ENCODE assay signal across 29 mouse cellular contexts in genomic region chr7:127662926-127663325, GRCm38 (mm10). TPM values are rescaled to one million over a fixed set of nuclear protein-coding genes. Genes with fewer than 3 reads are reported as not detected.
A peak's percentile ranks its signal among the peaks of the same experiment; 100 is the strongest.
DNase-seq lines count a peak whose midpoint lies in the region; ATAC-seq lines count a peak whose summit lies in the region.
"Had no signal": no experiment of that assay in that cellular context is flagged by ENCODE, and none has a peak within 500 bp of the region (broad histone marks: within the 10 kb centered on the region; RNA-seq: fewer than 3 reads in every experiment).

No protein-coding gene starts in this region.

- H3K27ac ChIP-seq in kidney, embryonic 15.5 days = no peak overlapping the region
- H3K27ac ChIP-seq in forebrain, embryonic 15.5 days (replicated peaks) = no peak overlapping the region
- H3K27ac ChIP-seq: embryonic facial prominence, embryonic 12.5 days; hindbrain, embryonic 12.5 days; hindbrain, postnatal 0 days; left cerebral cortex, adult 2 months; limb, embryonic 12.5 days; liver, embryonic 14.5 days; midbrain, embryonic 13.5 days; neural tube, embryonic 13.5 days had no signal

- no peaks in the 10 kb centered on the region for H3K9me3 ChIP-seq in kidney, embryonic 15.5 days (replicated peaks)
- no peaks in the 10 kb centered on the region for H3K9me3 ChIP-seq in forebrain, embryonic 15.5 days
- H3K9me3 ChIP-seq: embryonic facial prominence, embryonic 12.5 days; hindbrain, embryonic 12.5 days; limb, embryonic 12.5 days; midbrain, embryonic 13.5 days; neural tube, embryonic 13.5 days had no signal

- H3K4me3 ChIP-seq in kidney, embryonic 15.5 days (replicated peaks) = no peak overlapping the region
- H3K4me3 ChIP-seq in forebrain, embryonic 15.5 days = no peak overlapping the region
- H3K4me3 ChIP-seq: embryonic facial prominence, embryonic 12.5 days; hindbrain, embryonic 12.5 days; left cerebral cortex, adult 2 months; limb, embryonic 12.5 days; megakaryocyte, embryonic 14.5 days; midbrain, embryonic 13.5 days; neural tube, embryonic 13.5 days had no signal

- no peak overlapping the region for H3K4me2 ChIP-seq in kidney, embryonic 15.5 days
- no peak overlapping the region for H3K4me2 ChIP-seq in forebrain, embryonic 15.5 days (replicated peaks)
- H3K4me2 ChIP-seq: embryonic facial prominence, embryonic 12.5 days; heart, embryonic 11.5 days; hindbrain, embryonic 12.5 days; limb, embryonic 12.5 days; midbrain, embryonic 13.5 days; neural tube, embryonic 13.5 days had no signal

- no peak overlapping the region for H3K9ac ChIP-seq in kidney, embryonic 15.5 days
- no peak overlapping the region for H3K9ac ChIP-seq in forebrain, embryonic 15.5 days (replicated peaks)
- H3K9ac ChIP-seq: embryonic facial prominence, embryonic 12.5 days; hindbrain, embryonic 12.5 days; limb, embryonic 12.5 days; liver, embryonic 14.5 days; midbrain, embryonic 13.5 days; neural tube, embryonic 13.5 days had no signal

- no peak for ATAC-seq in kidney, embryonic 15.5 days (replicated peaks; ENCODE audit: low FRiP score)
- ATAC-seq in forebrain, embryonic 15.5 days (replicated peaks) = no peak
- ATAC-seq: forebrain, embryonic 14.5 days; hindbrain, postnatal 0 days; intestine, embryonic 16.5 days; midbrain, embryonic 13.5 days had no signal

- H3K36me3 ChIP-seq in kidney, embryonic 15.5 days = peaks cover 24% of the 10 kb centered on the region
- peaks cover 12% of the 10 kb centered on the region; the same call in 1 of the 2 replicates for H3K36me3 ChIP-seq in forebrain, embryonic 15.5 days

- peak; percentile 66 for DNase-seq in kidney, adult 18-20 months
- DNase-seq in adipocyte (ENCODE audit: low spot score) = peak; percentile 58
- DNase-seq in kidney, adult 9 months = peak; percentile 88
- peak; percentile 31 to 53 for DNase-seq in kidney, postnatal 4 days
- DNase-seq in layer of hippocampus, postnatal 25 days (ENCODE audit: extremely low spot score in 1 of 2, low spot score in 1 of 2) = no peak
- DNase-seq: adrenal gland, postnatal 25 days; cerebellum, adult 11-12 months; cerebellum, adult 9-11 months; embryo, embryonic 11 days; gastrocnemius, postnatal 25 days; heart, adult 18-20 months; heart, postnatal 36 days; lung, postnatal 4 days; thymus, adult 2 months; thymus, postnatal 4 days had no signal

- WGBS in kidney, embryonic 15.5 days = 83% methylated on average over 6 of the region's 6 CpGs
- 90% methylated on average over 6 of the region's 6 CpGs for WGBS in forebrain, embryonic 15.5 days

- H3K27me3 ChIP-seq in kidney, embryonic 15.5 days = no peaks in the 10 kb centered on the region
- no peaks in the 10 kb centered on the region for H3K27me3 ChIP-seq in forebrain, embryonic 15.5 days
- H3K27me3 ChIP-seq: embryonic facial prominence, embryonic 12.5 days; hindbrain, embryonic 12.5 days; limb, embryonic 12.5 days; midbrain, embryonic 13.5 days; neural tube, embryonic 13.5 days had no signal

- H3K4me1 ChIP-seq in kidney, embryonic 15.5 days = no peaks in the 10 kb centered on the region
- no peaks in the 10 kb centered on the region for H3K4me1 ChIP-seq in forebrain, embryonic 15.5 days
- H3K4me1 ChIP-seq: embryonic facial prominence, embryonic 12.5 days; hindbrain, embryonic 12.5 days; limb, embryonic 12.5 days; midbrain, embryonic 13.5 days; neural tube, embryonic 13.5 days had no signal

RNA-seq across cellular contexts. Expression of gene Bcl7c, which starts 45.8 kb away (rescaled TPM):
- 64.2 and 66.8 TPM in 2 replicates for polyA plus RNA-seq in kidney, embryonic 15.5 days (2015; fragmentation: Nextera tagmentation; extraction: Ambion mirVana)
- 10 to 100 TPM; 24.0 to 25.7 TPM for total RNA-seq in layer of hippocampus, postnatal 25 days (2021)
- 43.1 and 47.9 TPM in 2 replicates for polyA plus RNA-seq in forebrain, embryonic 15.5 days (2015; fragmentation: Nextera tagmentation; extraction: Ambion mirVana)

RNA-seq across cellular contexts. Expression of gene Zfp629, which starts 47.3 kb away (rescaled TPM):
- polyA plus RNA-seq in kidney, embryonic 15.5 days (2015; fragmentation: Nextera tagmentation; extraction: Ambion mirVana) = 17.2 and 18.9 TPM in 2 replicates
- total RNA-seq in layer of hippocampus, postnatal 25 days (2021) = 10 to 100 TPM; 21.3 to 23.3 TPM
- polyA plus RNA-seq in forebrain, embryonic 15.5 days (2015; fragmentation: Nextera tagmentation; extraction: Ambion mirVana) = 18.7 and 18.9 TPM in 2 replicates

RNA-seq across cellular contexts. Expression of gene Ctf1, which starts 49.6 kb away (rescaled TPM):
- 15.3 and 16.5 TPM in 2 replicates for polyA plus RNA-seq in kidney, embryonic 15.5 days (2015; fragmentation: Nextera tagmentation; extraction: Ambion mirVana)
- 1 to 10 TPM; 2.4 TPM for total RNA-seq in layer of hippocampus, postnatal 25 days (2021)
- 3.8 and 5.8 TPM in 2 replicates for polyA plus RNA-seq in forebrain, embryonic 15.5 days (2015; fragmentation: Nextera tagmentation; extraction: Ambion mirVana)

Comparison
In these comparisons a context has a peak if more than half of its experiments do, and no peak if none do; other contexts are left out.
1. DNase-seq: peak in kidney, adult 18-20 months (single experiment), adipocyte (single experiment), kidney, adult 9 months (single experiment) and kidney, postnatal 4 days (2 of 2); none in layer of hippocampus, postnatal 25 days (0 of 2).